Mouse (Mus musculus) G1E (cell line): ENCODE measurements around the gene Cdh13. TPM values are rescaled to one million over a fixed set of nuclear protein-coding genes. Genes with fewer than 3 reads are reported as not detected.

Source experiments
- ATAC-seq: 2 replicates; pipeline ENCODE4 v1.8.0; 2016; ENCODE audit warnings: mild to moderate bottlenecking; ENCODE audit not compliant: insufficient number of reproducible peaks, poor library complexity, low FRiP score, severe bottlenecking; ENCODE audit errors: extremely low read depth
- DNase-seq: peaks from one replicate; pipeline ENCODE4 v3.0.0; 2012; ENCODE audit warnings: low spot score
- H3K27me3 ChIP-seq: 2 replicates; pipeline ENCODE4 v1.6.1; 2012; ENCODE audit warnings: mild to moderate bottlenecking, low read length, inconsistent platforms; ENCODE audit not compliant: insufficient read depth
- H3K36me3 ChIP-seq: replicated peaks from 2 replicates; pipeline ENCODE3; 2012; ENCODE audit warnings: mild to moderate bottlenecking, inconsistent platforms
- H3K4me1 ChIP-seq: 2 replicates; pipeline ENCODE4 v1.6.1; 2012; ENCODE audit warnings: low read depth, low read length, inconsistent platforms, mixed read lengths; ENCODE audit not compliant: insufficient read depth
- H3K4me3 ChIP-seq: 2 replicates; pipeline ENCODE4 v1.5.1; 2012; ENCODE audit warnings: low read depth, mild to moderate bottlenecking, inconsistent platforms, low read length, moderate library complexity, mixed read lengths
- H3K9me3 ChIP-seq: replicated peaks from 2 replicates; pipeline ENCODE4 v1.6.1; 2012; ENCODE audit warnings: inconsistent platforms
- CTCF ChIP-seq: IDR thresholded peaks from 2 replicates; pipeline ENCODE4 v1.5.1; 2012; ENCODE audit warnings: low read depth, low read length, inconsistent platforms, mixed read lengths
- GATA1 ChIP-seq: IDR thresholded peaks from 2 replicates; pipeline ENCODE4 v1.6.1; 2012; ENCODE audit warnings: borderline replicate concordance, low read length, inconsistent platforms, mixed read lengths
- GATA2 ChIP-seq: IDR thresholded peaks from 2 replicates; pipeline ENCODE4 v1.6.1; 2012; ENCODE audit warnings: low read depth, low read length, inconsistent platforms, borderline replicate concordance
- POLR2AphosphoS5 ChIP-seq: IDR thresholded peaks from 2 replicates; pipeline ENCODE4 v1.6.1; 2012; ENCODE audit warnings: low read depth, low read length, inconsistent platforms; ENCODE audit not compliant: insufficient replicate concordance
- TAL1 ChIP-seq: conservative IDR thresholded peaks from 2 replicates; pipeline ENCODE4 v1.6.1; 2012; ENCODE audit warnings: low read depth, low read length, inconsistent platforms, mixed read lengths
- polyA plus RNA-seq: library from polyadenylated mRNA; stranded (reverse); fragments of >175 nt; gene quantifications from 2 replicates; pipeline ENCODE4 v1.2.3, GENCODE M21; 2012
- total RNA-seq, 2 experiments: library from RNA; stranded (forward) in 1 of 2; stranded (reverse) in 1 of 2; fragments of 200-1000 nt in 1 of 2; fragments of >200 nt in 1 of 2; fragmentation: Nextera tagmentation in 1 of 2; gene quantifications; 2 replicates each; pipeline ENCODE4 v1.2.3; 2014 to 2017

Cdh13 gene
- total and polyA plus RNA-seq, 3 experiments: 0.22 TPM; not detected in 2

- DNase-seq: no peak
- no peaks in the 10 kb centered on the region for H3K27me3 ChIP-seq
- TF ChIP-seq GATA1 (no peak), TAL1 (no peak), CTCF (no peak), GATA2 (no peak), POLR2AphosphoS5 (no peak)
- no peaks in the 10 kb centered on the region for H3K4me1 ChIP-seq
- ATAC-seq: no peak
- peaks cover 84% of the 10 kb centered on the region for H3K9me3 ChIP-seq
- H3K4me3 ChIP-seq: peak overlapping the region; percentile 13; the same call in 1 of the 2 replicates
- no peaks in the 10 kb centered on the region for H3K36me3 ChIP-seq
Measured at GRCm38 (mm10) chr8:118284112-118285029, 838 bp downstream of the Cdh13 start.

- ATAC-seq (no peak), DNase-seq (no peak)
- no peak for TF ChIP-seq GATA2
- no peak for TF ChIP-seq GATA1
- no peak for TF ChIP-seq CTCF
- no peak for TF ChIP-seq POLR2AphosphoS5
- no peak for TF ChIP-seq TAL1
- Histone ChIP-seq H3K27me3 (no peaks in the 10 kb centered on the region), H3K36me3 (no peaks in the 10 kb centered on the region), H3K4me3 (no peak overlapping the region), H3K4me1 (no peaks in the 10 kb centered on the region), H3K9me3 (peaks cover 86% of the 10 kb centered on the region)
Measured at GRCm38 (mm10) chr8:118285596-118286281, 2.2 kb downstream of the Cdh13 start.

DNA sequence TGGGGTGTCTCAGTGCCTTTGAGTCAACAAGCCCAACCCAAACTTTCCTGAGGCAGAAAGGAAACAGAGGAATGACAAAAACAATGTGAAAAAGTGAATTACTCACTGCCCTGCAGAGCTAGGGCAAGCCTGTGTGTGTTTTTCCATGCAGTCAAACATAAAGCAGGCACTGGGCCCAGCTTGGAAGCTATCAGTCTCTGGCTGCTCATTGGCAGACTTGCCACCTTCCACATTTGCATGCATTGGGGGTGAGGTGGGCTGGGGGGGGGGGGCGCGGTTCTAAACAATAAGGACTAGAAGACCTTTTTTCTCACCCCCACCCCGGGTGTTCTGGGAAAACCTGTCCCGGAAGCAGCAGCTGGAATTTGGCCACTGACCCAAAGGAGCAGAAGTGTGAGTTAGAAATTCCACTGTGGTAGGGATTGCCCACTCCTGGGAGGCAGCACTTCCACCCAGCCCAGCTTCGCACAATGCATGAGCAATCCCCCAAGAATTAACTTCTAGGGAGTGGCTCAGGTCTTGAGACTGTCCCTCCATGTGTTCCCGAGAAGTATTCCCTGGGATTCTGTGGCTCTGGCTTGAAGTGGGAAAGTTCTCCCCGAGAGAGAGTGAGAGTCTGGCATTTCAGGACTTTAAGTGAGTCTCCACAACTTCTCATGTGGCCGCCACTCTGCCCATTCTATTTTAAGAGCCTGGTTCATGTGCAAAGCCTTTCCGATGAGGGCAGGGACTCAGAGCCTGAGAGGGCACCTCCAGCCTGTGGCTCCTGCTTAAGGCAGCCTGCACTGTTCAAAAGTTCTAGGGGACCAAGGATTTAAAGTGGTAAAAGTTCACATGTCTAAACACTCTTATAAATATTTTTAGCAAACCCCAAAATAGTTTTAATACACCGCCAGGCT lies 3.0 kb downstream of the Cdh13 start:
- DNase-seq: no peak
- H3K4me1 ChIP-seq: no peaks in the 10 kb centered on the region
- ATAC-seq: no peak
- no peak overlapping the region for H3K4me3 ChIP-seq
- peaks cover 86% of the 10 kb centered on the region for H3K9me3 ChIP-seq
- TF ChIP-seq CTCF (no peak), GATA1 (no peak), GATA2 (no peak), POLR2AphosphoS5 (no peak)
- no peaks in the 10 kb centered on the region for H3K27me3 ChIP-seq
- H3K36me3 ChIP-seq: no peaks in the 10 kb centered on the region

GRCm38 (mm10) chr8:118287496-118287895 lies 4.0 kb downstream of the Cdh13 start:
- Histone ChIP-seq H3K9me3 (peaks cover 87% of the 10 kb centered on the region), H3K4me1 (no peaks in the 10 kb centered on the region), H3K27me3 (no peaks in the 10 kb centered on the region), H3K36me3 (no peaks in the 10 kb centered on the region), H3K4me3 (no peak overlapping the region)
- ATAC-seq (no peak), DNase-seq (no peak)
- TF ChIP-seq CTCF (no peak), TAL1 (no peak)

GRCm38 (mm10) chr8:118288259-118288952 lies 4.9 kb downstream of the Cdh13 start:
- Histone ChIP-seq H3K27me3 (no peaks in the 10 kb centered on the region), H3K4me1 (no peaks in the 10 kb centered on the region), H3K4me3 (no peak overlapping the region), H3K36me3 (no peaks in the 10 kb centered on the region), H3K9me3 (peaks cover 91% of the 10 kb centered on the region)
- no peak for ATAC-seq
- no peak for DNase-seq
- TF ChIP-seq TAL1: no peak
- TF ChIP-seq CTCF: no peak
- no peak for TF ChIP-seq GATA2
- no peak for TF ChIP-seq POLR2AphosphoS5
- no peak for TF ChIP-seq GATA1
